Mouse (Mus musculus): ENCODE results near the gene Lingo1.

GRCm38 (mm10) chr9:56661217-56661840, 134.9 kb downstream of the Lingo1 start:
- TF ChIP-seq CTCF (conservative IDR thresholded peaks at IDR 0.05; ENCODE audit: insufficient read depth, insufficient read length, low read depth, low read length) (no peak), POLR2A (IDR thresholded peaks at IDR 0.05; ENCODE audit: low read depth, low read length) (no peak)
